Mouse (Mus musculus) G1E-ER4 (cell line): Measurements from ENCODE around the gene Samd4. TPM values are rescaled to one million over a fixed set of nuclear protein-coding genes. Genes with fewer than 3 reads are reported as not detected.

ENCODE experiments used
- GATA1 ChIP-seq: IDR thresholded peaks from one replicate; pipeline ENCODE4 v1.8.0; 2012; ENCODE audit warnings: low read length, inconsistent platforms
- polyA plus RNA-seq: library from polyadenylated mRNA; stranded (reverse); fragments of >175 nt; gene quantifications from 2 replicates; pipeline ENCODE4 v1.2.3, GENCODE M21; 2012

Samd4 gene
- polyA plus RNA-seq, 1 experiment = not detected

- TF ChIP-seq GATA1 = no peak
These were observed 203.5 kb downstream of the Samd4 start for GRCm38 (mm10) chr14:47086123-47086522.

- no peak for TF ChIP-seq GATA1
These were observed 204.1 kb downstream of the Samd4 start for GRCm38 (mm10) chr14:47086743-47087142.

- no peak for TF ChIP-seq GATA1
These were observed 204.5 kb downstream of the Samd4 start for GRCm38 (mm10) chr14:47087182-47087581.

GRCm38 (mm10) chr14:47087669-47088250 lies 205.1 kb downstream of the Samd4 start:
- no peak for TF ChIP-seq GATA1

- TF ChIP-seq GATA1 = no peak
These were observed 205.7 kb downstream of the Samd4 start for GRCm38 (mm10) chr14:47088339-47088738.

GRCm38 (mm10) chr14:47089153-47089552 lies 206.5 kb downstream of the Samd4 start:
- TF ChIP-seq GATA1 = no peak

- no peak for TF ChIP-seq GATA1
These were observed 209.3 kb downstream of the Samd4 start for GRCm38 (mm10) chr14:47091908-47092307.

- TF ChIP-seq GATA1 = no peak
These were observed 210.7 kb downstream of the Samd4 start for GRCm38 (mm10) chr14:47093355-47093792.

GRCm38 (mm10) chr14:47095036-47095435 lies 212.4 kb downstream of the Samd4 start:
- TF ChIP-seq GATA1 = no peak

- no peak for TF ChIP-seq GATA1
These were observed 213.7 kb downstream of the Samd4 start for GRCm38 (mm10) chr14:47096357-47096756.

- no peak for TF ChIP-seq GATA1
These were observed 221.9 kb downstream of the Samd4 start for GRCm38 (mm10) chr14:47104246-47105173.

GRCm38 (mm10) chr14:47105174-47105557 lies 222.5 kb downstream of the Samd4 start:
- no peak for TF ChIP-seq GATA1

GRCm38 (mm10) chr14:47105755-47106154 lies 223.1 kb downstream of the Samd4 start:
- no peak for TF ChIP-seq GATA1

GRCm38 (mm10) chr14:47107461-47107860 lies 224.8 kb downstream of the Samd4 start:
- TF ChIP-seq GATA1 = no peak

GRCm38 (mm10) chr14:47111341-47111740 lies 228.7 kb downstream of the Samd4 start:
- no peak for TF ChIP-seq GATA1

- TF ChIP-seq GATA1 = no peak
These were observed 232.5 kb downstream of the Samd4 start for GRCm38 (mm10) chr14:47115154-47115553.
